Mouse (Mus musculus): ENCODE measurements around the gene Tpmt. TPM values are rescaled to one million over a fixed set of nuclear protein-coding genes. Genes with fewer than 3 reads are reported as not detected.

Tpmt gene
- polyA plus RNA-seq, 1 experiment from 2014 or later = 21.5 TPM

DNA sequence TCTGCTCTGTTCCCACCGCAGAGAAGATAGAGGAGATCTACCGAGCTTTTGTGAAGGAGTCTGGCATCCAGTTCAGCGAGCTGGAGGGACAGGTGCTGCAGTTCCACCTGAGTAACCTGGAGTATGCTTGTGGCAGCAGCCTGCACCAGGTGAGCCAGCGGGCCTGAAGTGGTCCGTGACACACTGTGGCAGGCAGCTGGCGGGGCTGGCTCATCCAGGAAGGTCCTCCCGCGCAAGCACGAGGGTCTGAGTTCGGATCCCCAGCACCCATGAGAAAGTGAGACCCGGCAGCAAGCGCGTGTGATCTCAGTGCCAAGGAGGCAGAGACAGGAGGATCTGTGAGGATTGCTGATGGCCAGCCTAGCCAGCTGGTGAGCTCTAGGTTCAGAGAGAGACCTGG is 27.3 kb upstream of the Tpmt start:
- ATAC-seq (ENCODE audit: low read depth) = no peak
- Histone ChIP-seq H3K4me3 (ENCODE audit: low read depth, low read length) (no peak overlapping the region), H3K27ac (ENCODE audit: low read depth, low read length) (no peak overlapping the region), H3K9ac (replicated peaks; ENCODE audit: low read depth, low read length) (no peak overlapping the region), H3K27me3 (ENCODE audit: control insufficient read depth, insufficient read depth, low read length) (no peaks in the 10 kb centered on the region), H3K4me2 (ENCODE audit: low read depth, low read length) (no peak overlapping the region), H3K36me3 (ENCODE audit: control insufficient read depth, insufficient read depth, low read length) (peaks cover 30% of the 10 kb centered on the region), H3K4me1 (ENCODE audit: control insufficient read depth, insufficient read depth, low read length) (no peaks in the 10 kb centered on the region), H3K9me3 (ENCODE audit: control insufficient read depth, low read length) (no peaks in the 10 kb centered on the region)
- 98% methylated on average over 13 of the region's 13 CpGs for WGBS

DNA sequence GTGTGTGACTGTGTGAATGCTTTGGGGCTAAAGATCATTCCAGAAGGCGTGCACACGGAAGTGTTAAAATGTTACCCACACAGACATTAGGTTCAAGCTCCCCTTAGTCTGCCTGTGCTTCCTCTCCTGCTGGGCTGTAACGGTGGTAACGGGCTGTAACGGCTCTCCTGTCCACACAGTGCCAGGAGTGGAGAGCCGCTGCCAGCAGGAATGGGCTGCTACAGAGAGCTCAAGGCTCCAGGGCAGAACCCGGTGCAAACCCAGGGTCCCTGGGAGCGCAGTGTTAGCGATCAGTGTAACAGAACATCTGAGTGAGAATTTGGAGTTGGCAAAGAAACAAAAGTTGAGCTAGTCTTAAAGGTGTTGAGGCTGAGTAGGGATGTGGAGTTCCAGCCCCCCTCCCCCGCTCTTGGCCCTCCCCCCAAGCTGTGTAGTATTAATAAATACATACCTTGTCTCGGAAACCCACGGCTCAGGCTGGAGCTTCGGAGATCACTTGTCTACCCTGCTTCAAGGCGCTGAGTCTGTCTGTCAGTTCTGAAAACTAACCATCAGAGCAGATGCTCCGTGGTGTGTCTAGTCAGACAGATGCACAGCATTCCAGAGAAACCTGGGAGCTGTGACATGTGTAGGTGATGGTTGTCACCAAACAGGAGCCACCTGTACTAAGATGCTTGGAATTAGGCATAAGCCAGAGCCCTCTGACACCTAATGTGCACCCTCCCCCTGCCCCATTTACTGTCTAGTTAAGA is 26.0 kb upstream of the Tpmt start:
- WGBS = 74% methylated on average over 15 of the region's 15 CpGs

DNA sequence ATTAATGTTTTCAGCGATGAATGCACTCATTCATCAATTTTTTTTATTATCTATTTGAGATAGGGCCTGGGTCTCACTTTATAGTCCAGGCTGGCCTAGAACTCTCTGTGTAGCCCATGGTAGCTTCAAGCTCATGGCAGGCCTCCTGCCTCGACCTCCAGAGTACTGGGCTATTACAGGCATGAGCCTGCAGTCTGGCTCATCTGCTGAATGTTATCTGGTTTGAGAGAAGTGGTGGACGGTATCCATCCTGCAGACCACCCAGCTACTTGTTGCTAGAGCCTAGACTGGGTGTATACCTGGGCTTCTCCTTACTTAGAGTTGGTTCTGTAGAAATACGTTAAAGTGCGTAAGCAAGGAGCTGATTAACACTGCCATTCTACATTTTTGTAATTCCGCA is 22.5 kb upstream of the Tpmt start:
- Histone ChIP-seq H3K9ac (replicated peaks; ENCODE audit: low read depth, low read length) (no peak overlapping the region), H3K36me3 (ENCODE audit: control insufficient read depth, insufficient read depth, low read length) (peaks cover 27% of the 10 kb centered on the region), H3K4me1 (ENCODE audit: control insufficient read depth, insufficient read depth, low read length) (no peaks in the 10 kb centered on the region), H3K9me3 (ENCODE audit: control insufficient read depth, low read length) (no peaks in the 10 kb centered on the region), H3K4me2 (ENCODE audit: low read depth, low read length) (no peak overlapping the region), H3K4me3 (ENCODE audit: low read depth, low read length) (no peak overlapping the region), H3K27me3 (ENCODE audit: control insufficient read depth, insufficient read depth, low read length) (no peaks in the 10 kb centered on the region), H3K27ac (ENCODE audit: low read depth, low read length) (no peak overlapping the region)
- 97% methylated on average over 6 of the region's 6 CpGs for WGBS
- ATAC-seq (ENCODE audit: low read depth) = no peak

More for the DNA sequence above, 26.0 kb upstream of the Tpmt start:
- ATAC-seq (ENCODE audit: low read depth) = no peak
- Histone ChIP-seq H3K27me3 (ENCODE audit: control insufficient read depth, insufficient read depth, low read length) (no peaks in the 10 kb centered on the region), H3K4me1 (ENCODE audit: control insufficient read depth, insufficient read depth, low read length) (no peaks in the 10 kb centered on the region), H3K9ac (replicated peaks; ENCODE audit: low read depth, low read length) (no peak overlapping the region), H3K27ac (ENCODE audit: low read depth, low read length) (no peak overlapping the region), H3K4me3 (ENCODE audit: low read depth, low read length) (no peak overlapping the region), H3K9me3 (ENCODE audit: control insufficient read depth, low read length) (no peaks in the 10 kb centered on the region), H3K4me2 (ENCODE audit: low read depth, low read length) (no peak overlapping the region), H3K36me3 (ENCODE audit: control insufficient read depth, insufficient read depth, low read length) (peaks cover 33% of the 10 kb centered on the region)

DNA sequence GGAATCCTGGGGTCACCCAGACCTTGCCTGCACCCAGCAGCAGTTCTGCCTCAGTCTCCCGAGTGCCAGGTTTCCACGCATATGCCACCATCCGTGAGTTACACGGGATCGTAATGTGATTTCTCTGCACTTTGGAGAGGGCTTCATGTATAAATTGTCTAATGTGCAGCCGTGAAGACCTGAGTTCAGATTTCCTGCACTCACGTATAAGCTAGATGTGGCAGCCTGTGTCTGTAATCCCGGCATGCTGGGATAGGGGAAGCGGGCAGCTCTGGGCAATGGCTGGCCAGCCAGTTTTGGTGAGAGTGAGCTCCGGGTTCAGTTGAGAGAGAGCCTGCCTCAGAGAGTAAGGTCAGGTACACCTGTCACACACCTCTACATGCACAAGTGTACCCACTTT is 22.0 kb upstream of the Tpmt start:
- Histone ChIP-seq H3K4me1 (ENCODE audit: control insufficient read depth, insufficient read depth, low read length) (no peaks in the 10 kb centered on the region), H3K9ac (replicated peaks; ENCODE audit: low read depth, low read length) (no peak overlapping the region), H3K4me3 (ENCODE audit: low read depth, low read length) (no peak overlapping the region), H3K9me3 (ENCODE audit: control insufficient read depth, low read length) (no peaks in the 10 kb centered on the region), H3K27me3 (ENCODE audit: control insufficient read depth, insufficient read depth, low read length) (no peaks in the 10 kb centered on the region), H3K27ac (ENCODE audit: low read depth, low read length) (no peak overlapping the region), H3K36me3 (ENCODE audit: control insufficient read depth, insufficient read depth, low read length) (peaks cover 23% of the 10 kb centered on the region), H3K4me2 (ENCODE audit: low read depth, low read length) (no peak overlapping the region)
- ATAC-seq (ENCODE audit: low read depth) = no peak
- 95% methylated on average over 10 of the region's 10 CpGs for WGBS

DNA sequence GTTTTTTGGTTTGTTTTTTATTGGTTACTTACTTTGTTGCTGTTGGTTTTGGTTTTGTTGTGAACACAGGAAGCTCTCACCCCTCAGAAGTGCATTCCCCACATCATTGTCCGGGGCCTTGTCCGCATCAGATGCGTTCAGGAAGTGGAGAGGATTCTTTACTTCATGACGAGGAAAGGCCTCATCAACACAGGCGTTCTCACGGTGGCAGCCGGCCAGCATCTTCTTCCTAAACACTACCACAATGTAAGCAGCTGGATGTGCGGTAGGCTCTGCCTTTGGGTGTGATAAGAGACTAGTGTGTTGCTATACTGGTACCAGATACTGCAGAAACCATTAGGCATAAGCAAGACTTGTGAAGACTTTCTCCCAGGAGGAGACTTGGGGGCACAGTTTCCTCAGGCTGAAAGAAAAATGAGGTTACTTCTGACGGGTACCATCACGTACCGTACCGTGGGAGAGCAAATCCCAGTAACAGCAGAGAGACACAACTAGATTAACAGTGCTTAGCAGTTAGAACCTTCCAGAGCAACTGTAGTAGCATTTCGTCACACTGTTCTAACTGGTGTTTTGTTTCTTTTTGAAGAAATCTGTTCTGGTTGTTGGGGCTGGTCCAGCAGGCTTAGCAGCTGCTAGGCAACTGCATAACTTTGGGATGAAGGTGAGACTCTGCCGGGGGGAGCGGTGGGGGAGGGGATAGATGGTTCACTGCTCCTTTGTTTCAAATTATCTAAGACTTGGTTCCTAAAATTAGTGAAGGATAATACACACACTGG is 19.6 kb upstream of the Tpmt start:
- ATAC-seq (ENCODE audit: low read depth) = no peak
- Histone ChIP-seq H3K4me1 (ENCODE audit: control insufficient read depth, insufficient read depth, low read length) (no peaks in the 10 kb centered on the region), H3K4me2 (ENCODE audit: low read depth, low read length) (no peak overlapping the region), H3K9ac (replicated peaks; ENCODE audit: low read depth, low read length) (no peak overlapping the region), H3K4me3 (ENCODE audit: low read depth, low read length) (no peak overlapping the region), H3K9me3 (ENCODE audit: control insufficient read depth, low read length) (no peaks in the 10 kb centered on the region), H3K36me3 (ENCODE audit: control insufficient read depth, insufficient read depth, low read length) (peaks cover 35% of the 10 kb centered on the region), H3K27me3 (ENCODE audit: control insufficient read depth, insufficient read depth, low read length) (no peaks in the 10 kb centered on the region), H3K27ac (ENCODE audit: low read depth, low read length) (no peak overlapping the region)
- WGBS = 81% methylated on average over 15 of the region's 15 CpGs

DNA sequence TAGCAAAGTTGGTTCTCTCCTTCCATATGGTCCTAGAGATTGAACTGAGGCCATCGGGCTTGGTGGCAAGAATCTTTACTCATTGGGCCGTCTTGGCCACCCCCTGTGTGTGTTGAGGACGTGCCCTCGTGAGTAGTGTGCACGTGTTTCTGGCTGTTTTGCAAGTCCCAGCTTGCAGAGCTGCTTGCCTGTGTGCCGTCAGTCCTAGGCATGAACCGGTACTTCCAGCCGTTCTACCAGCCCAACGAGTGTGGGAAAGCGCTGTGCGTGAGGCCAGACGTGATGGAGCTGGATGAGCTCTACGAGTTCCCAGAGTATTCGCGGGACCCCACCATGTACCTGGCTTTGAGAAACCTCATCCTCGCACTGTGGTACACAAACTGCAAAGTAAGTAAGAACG is 18.2 kb upstream of the Tpmt start:
- H3K4me2 ChIP-seq (ENCODE audit: low read depth, low read length) = no peak overlapping the region
- peaks cover 38% of the 10 kb centered on the region for H3K36me3 ChIP-seq (ENCODE audit: control insufficient read depth, insufficient read depth, low read length)
- H3K9ac ChIP-seq (replicated peaks; ENCODE audit: low read depth, low read length) = no peak overlapping the region

DNA sequence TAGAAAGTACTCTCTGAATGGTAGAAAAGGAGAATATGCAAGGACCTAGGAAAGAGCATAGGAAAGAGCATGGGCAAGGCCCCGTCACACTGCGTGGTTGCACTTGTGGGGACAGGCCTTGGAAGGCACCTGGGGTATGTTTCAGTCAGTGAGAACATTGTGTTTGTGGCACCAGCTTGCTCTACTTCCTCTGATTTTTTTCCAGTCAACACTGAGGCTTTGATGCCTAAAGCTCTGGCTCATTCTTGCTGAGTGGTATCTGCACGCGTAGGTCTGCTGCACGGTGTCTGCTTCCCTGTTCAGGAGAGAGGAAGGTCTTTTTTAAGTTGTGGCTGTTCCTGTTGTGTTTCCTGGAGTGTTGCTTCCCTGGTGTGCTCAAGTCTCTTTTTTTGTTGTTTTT is 12.2 kb upstream of the Tpmt start:
- 95% methylated on average over 5 of the region's 5 CpGs for WGBS
- H3K36me3 ChIP-seq (ENCODE audit: control insufficient read depth, insufficient read depth, low read length) = peaks cover 34% of the 10 kb centered on the region
- H3K9ac ChIP-seq (replicated peaks; ENCODE audit: low read depth, low read length) = no peak overlapping the region
- H3K4me2 ChIP-seq (ENCODE audit: low read depth, low read length) = no peak overlapping the region
- H3K27me3 ChIP-seq (ENCODE audit: control insufficient read depth, insufficient read depth, low read length) = no peaks in the 10 kb centered on the region
- H3K4me1 ChIP-seq (ENCODE audit: control insufficient read depth, insufficient read depth, low read length) = no peaks in the 10 kb centered on the region
- no peak overlapping the region for H3K27ac ChIP-seq (ENCODE audit: low read depth, low read length)
- H3K4me3 ChIP-seq (ENCODE audit: low read depth, low read length) = no peak overlapping the region
- no peaks in the 10 kb centered on the region for H3K9me3 ChIP-seq (ENCODE audit: control insufficient read depth, low read length)
- no peak for ATAC-seq (ENCODE audit: low read depth)

More for the DNA sequence above, 18.2 kb upstream of the Tpmt start:
- H3K4me3 ChIP-seq (ENCODE audit: low read depth, low read length) = no peak overlapping the region
- WGBS = 96% methylated on average over 17 of the region's 17 CpGs
- H3K4me1 ChIP-seq (ENCODE audit: control insufficient read depth, insufficient read depth, low read length) = no peaks in the 10 kb centered on the region
- no peak for ATAC-seq (ENCODE audit: low read depth)
- no peaks in the 10 kb centered on the region for H3K27me3 ChIP-seq (ENCODE audit: control insufficient read depth, insufficient read depth, low read length)
- H3K27ac ChIP-seq (ENCODE audit: low read depth, low read length) = no peak overlapping the region
- no peaks in the 10 kb centered on the region for H3K9me3 ChIP-seq (ENCODE audit: control insufficient read depth, low read length)

DNA sequence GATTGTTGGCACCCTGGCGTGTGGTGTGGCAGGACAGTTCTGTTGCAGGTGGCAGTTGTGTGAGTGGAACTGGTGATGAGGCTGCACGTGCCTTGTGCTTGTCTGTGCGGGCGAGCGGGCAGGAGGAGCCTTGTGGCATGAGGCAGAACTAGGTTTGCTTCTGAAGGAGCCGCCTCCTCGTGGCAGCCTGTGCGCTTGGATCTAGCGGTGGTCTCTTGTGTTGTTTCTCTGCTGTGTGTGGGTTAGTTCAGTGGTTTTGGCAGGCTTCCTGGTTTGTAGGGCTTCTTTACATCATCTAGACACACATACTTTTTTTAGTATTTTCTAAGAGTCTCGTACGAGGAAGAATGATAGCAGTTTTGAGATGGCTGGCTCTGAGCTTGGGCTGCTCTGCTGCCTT is 11.6 kb upstream of the Tpmt start:
- Histone ChIP-seq H3K4me2 (ENCODE audit: low read depth, low read length) (no peak overlapping the region), H3K9me3 (ENCODE audit: control insufficient read depth, low read length) (no peaks in the 10 kb centered on the region), H3K4me3 (ENCODE audit: low read depth, low read length) (no peak overlapping the region), H3K9ac (replicated peaks; ENCODE audit: low read depth, low read length) (no peak overlapping the region), H3K4me1 (ENCODE audit: control insufficient read depth, insufficient read depth, low read length) (no peaks in the 10 kb centered on the region), H3K27ac (ENCODE audit: low read depth, low read length) (no peak overlapping the region), H3K27me3 (ENCODE audit: control insufficient read depth, insufficient read depth, low read length) (no peaks in the 10 kb centered on the region), H3K36me3 (ENCODE audit: control insufficient read depth, insufficient read depth, low read length) (peaks cover 33% of the 10 kb centered on the region)
- 93% methylated on average over 11 of the region's 11 CpGs for WGBS
- no peak for ATAC-seq (ENCODE audit: low read depth)

DNA sequence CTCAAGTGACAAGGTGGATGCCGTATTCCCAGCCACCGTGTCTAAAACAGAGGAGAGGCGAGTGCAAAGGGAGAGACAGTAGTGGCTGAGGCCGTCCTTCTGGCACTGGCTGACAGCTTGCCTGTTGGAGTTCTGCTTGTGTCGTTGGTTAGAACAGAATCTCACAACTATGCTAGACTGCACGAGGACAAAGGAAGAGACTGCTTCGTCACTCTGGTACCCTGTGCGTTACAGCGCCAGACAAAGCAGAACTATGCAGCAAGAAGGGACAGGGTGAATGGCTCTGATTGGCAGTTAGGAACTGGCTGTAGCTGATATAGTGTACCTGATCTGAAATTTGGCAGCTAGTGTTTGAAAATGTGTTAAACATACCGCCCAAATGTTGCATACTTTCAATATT is 9.4 kb upstream of the Tpmt start:
- Histone ChIP-seq H3K27me3 (ENCODE audit: control insufficient read depth, insufficient read depth, low read length) (no peaks in the 10 kb centered on the region), H3K4me3 (ENCODE audit: low read depth, low read length) (no peak overlapping the region), H3K27ac (ENCODE audit: low read depth, low read length) (no peak overlapping the region), H3K4me1 (ENCODE audit: control insufficient read depth, insufficient read depth, low read length) (no peaks in the 10 kb centered on the region), H3K4me2 (ENCODE audit: low read depth, low read length) (no peak overlapping the region), H3K9me3 (ENCODE audit: control insufficient read depth, low read length) (no peaks in the 10 kb centered on the region), H3K9ac (replicated peaks; ENCODE audit: low read depth, low read length) (no peak overlapping the region), H3K36me3 (ENCODE audit: control insufficient read depth, insufficient read depth, low read length) (peaks cover 23% of the 10 kb centered on the region; the same call in 1 of the 2 replicates)
- no peak for ATAC-seq (ENCODE audit: low read depth)
- 38% methylated on average over 10 of the region's 10 CpGs for WGBS

Measured in neural tube, embryonic 14.5 days (tissue).